Mouse (Mus musculus): ENCODE measurements around the gene Aldh18a1.
"Not testable (repeated sequence)": the region's sequence is repeated elsewhere in the genome, so short reads cannot be mapped to it uniquely, and the experiment has no call there.

Aldh18a1 gene

DNA sequence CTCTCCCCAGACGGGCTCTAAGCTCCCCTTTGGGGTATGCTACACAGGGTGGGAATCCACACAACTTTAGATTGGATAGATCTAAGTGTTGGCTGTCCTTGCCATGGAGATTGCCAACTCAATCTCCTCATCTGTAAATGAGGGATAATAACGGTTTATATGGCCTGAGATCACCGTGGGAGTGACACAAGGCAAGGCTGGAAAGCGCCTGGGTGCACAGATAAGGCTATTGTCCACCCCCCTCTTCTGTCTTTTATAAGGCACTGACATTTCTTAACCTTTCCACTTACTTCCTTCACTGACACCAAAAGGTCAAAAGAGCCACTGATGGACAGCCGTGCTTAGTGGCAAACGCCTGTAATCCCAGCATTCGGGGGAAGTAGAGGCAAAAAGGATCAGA, 1.4 kb downstream of the Aldh18a1 start:
- DNase-seq (ENCODE audit: low spot score in 2 of 2) = no peak

GRCm38 (mm10) chr19:40581662-40582061, 6.6 kb downstream of the Aldh18a1 start:
- no peak for DNase-seq (ENCODE audit: low spot score in 2 of 2)

GRCm38 (mm10) chr19:40580902-40581301, 7.4 kb downstream of the Aldh18a1 start:
- no peak for DNase-seq (ENCODE audit: low spot score in 2 of 2)

DNA sequence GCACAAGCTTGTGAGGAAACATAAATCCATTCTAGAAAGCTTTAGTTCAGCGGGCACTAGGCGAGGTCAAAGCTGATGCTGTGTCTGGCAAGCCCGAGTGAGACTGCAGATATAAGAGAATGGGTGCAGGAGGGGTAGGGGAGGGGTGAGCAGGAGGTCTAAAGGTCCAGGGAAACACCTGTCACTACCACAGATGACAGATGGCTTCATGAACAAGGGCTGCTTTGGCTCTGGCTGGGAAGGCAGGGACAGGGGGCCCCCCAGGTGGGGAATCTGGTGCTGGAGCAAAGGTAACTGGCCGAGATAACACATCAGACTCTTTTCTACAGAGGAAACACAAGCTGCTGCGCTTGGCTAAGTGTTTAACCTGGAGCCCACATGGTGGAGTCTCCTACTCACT, 12.8 kb downstream of the Aldh18a1 start:
- DNase-seq (ENCODE audit: low spot score in 2 of 2) = no peak

- DNase-seq (ENCODE audit: low spot score in 2 of 2) = no peak
Measured at GRCm38 (mm10) chr19:40570726-40571125, 17.5 kb downstream of the Aldh18a1 start.

- DNase-seq (ENCODE audit: low spot score in 2 of 2) = no peak
Measured at GRCm38 (mm10) chr19:40567616-40568015, 20.6 kb downstream of the Aldh18a1 start.

GRCm38 (mm10) chr19:40563880-40564645, 24.2 kb downstream of the Aldh18a1 start:
- DNase-seq (ENCODE audit: low spot score in 2 of 2) = no peak

DNA sequence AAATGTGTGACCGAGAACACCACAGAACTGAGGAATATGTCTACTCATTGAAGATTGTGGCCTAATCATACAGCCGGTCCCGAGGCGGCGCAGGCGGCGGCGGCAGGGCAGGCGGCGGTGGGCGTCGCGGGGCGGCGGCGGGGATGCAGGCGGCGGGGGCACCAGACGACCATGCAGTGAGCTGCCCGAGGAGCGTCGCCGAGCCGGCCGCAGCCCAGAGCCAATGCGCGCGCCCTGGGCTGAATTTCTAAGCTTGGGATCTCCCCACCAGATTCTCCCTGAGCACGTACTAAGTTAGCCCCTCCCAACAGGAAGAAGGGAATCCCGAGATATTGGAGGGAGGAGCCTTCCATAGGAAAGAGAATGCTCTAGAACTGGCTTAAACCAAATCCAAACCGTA, 26.7 kb downstream of the Aldh18a1 start:
- not testable (repeated sequence) for DNase-seq (ENCODE audit: low spot score in 2 of 2)

- no peak for DNase-seq (ENCODE audit: low spot score in 2 of 2)
Measured at GRCm38 (mm10) chr19:40556029-40556428, 32.2 kb downstream of the Aldh18a1 start.

DNA sequence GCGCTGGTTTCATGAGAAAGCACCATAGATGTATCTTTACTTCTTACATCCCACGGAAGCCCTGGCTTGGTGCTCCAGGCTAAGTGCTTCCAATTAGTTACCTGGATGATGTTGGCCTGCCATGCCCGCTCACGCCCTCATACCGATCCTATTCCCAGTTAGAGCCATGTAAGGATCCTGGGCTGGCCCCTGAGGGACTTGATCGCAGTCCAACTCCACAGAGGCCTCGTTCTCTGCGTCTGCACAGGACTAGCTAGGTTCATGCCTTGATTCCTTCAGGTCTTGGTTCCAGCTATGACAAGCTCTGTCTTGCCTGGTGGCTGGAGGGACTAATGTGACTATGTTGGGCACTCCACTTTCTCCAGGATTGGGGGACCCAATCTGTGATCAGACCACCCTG, 33.1 kb downstream of the Aldh18a1 start:
- DNase-seq (ENCODE audit: low spot score in 2 of 2) = no peak

DNA sequence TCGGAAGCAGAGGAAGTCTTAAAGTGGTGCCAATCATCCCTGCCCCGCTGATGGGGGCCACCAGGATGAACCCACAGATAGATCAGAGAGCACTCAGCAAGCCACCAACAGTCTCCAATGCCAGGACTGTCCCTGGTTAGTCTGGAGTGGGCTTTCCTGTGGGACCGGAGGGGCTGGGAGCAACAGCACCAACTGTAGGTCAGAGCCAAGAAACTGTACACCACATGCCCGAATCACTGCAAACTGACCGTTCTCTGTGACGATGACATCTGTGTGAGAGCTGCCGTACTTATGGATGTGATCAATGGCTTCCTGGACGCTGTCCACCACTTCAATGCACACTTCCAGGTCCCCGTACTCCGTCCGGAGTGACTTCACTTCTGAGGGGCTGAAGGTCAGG, 33.9 kb downstream of the Aldh18a1 start:
- DNase-seq (ENCODE audit: low spot score in 2 of 2) = no peak

GRCm38 (mm10) chr19:40553849-40554248, 34.4 kb downstream of the Aldh18a1 start:
- DNase-seq (ENCODE audit: low spot score in 2 of 2) = no peak

- no peak for DNase-seq (ENCODE audit: low spot score in 2 of 2)
Measured at GRCm38 (mm10) chr19:40553014-40553789, 35.1 kb downstream of the Aldh18a1 start.

GRCm38 (mm10) chr19:40549516-40550135, 38.6 kb downstream of the Aldh18a1 start:
- no peak for DNase-seq (ENCODE audit: low spot score in 2 of 2)

GRCm38 (mm10) chr19:40548796-40549515, 39.3 kb downstream of the Aldh18a1 start:
- DNase-seq (ENCODE audit: low spot score in 2 of 2) = no peak

GRCm38 (mm10) chr19:40548386-40548785, 39.9 kb downstream of the Aldh18a1 start:
- DNase-seq (ENCODE audit: low spot score in 2 of 2) = no peak

DNA sequence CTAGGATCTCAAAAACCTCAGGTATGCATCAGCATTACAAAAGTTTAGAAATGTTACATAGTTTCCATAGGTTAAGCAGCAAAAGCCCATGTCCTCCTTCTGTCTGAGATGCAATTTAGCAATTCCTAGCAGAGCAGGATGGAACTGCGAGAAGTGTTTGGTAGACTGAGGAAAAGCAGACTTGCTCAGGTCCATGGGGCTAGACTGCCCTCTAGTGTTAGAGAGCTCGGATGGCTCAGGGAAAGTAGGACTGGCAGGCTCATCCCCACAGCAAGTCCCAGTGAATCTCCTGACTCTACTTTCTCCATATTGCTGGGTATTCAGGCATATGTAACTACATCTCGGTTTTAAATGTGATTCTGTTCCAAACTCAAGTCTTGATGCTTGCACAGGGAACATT, 43.4 kb downstream of the Aldh18a1 start:
- DNase-seq (ENCODE audit: low spot score in 2 of 2) = peak; percentile 27 to 63

GRCm38 (mm10) chr19:40542776-40543175, 45.5 kb downstream of the Aldh18a1 start:
- DNase-seq (ENCODE audit: low spot score in 2 of 2) = no peak

GRCm38 (mm10) chr19:40536526-40536925, 51.7 kb downstream of the Aldh18a1 start:
- no peak for DNase-seq (ENCODE audit: low spot score in 2 of 2)

- no peak for DNase-seq (ENCODE audit: low spot score in 2 of 2)
Measured at GRCm38 (mm10) chr19:40532525-40532924, 55.7 kb downstream of the Aldh18a1 start.

DNA sequence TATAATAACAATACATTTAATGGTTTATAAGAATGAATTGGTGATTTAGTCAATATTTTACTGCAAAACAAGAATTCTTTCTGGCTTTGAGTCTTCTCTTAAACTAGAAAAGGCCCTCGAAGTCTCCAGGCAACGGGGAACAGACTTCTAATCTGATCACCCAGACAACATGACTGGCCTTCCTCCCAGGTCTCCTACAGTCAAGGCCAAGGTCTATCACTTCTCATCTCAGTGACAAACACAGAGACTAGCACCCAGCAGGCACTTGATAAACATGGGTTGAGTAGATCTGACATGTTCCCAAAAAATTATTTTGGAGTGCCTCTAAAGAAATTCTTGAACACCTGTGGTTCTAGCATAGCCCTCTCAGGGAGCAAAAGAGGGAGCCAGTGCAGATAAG, 57.9 kb downstream of the Aldh18a1 start:
- no peak for DNase-seq (ENCODE audit: low spot score in 2 of 2)

- no peak for DNase-seq (ENCODE audit: low spot score in 2 of 2)
Measured at GRCm38 (mm10) chr19:40528254-40528653, 60.0 kb downstream of the Aldh18a1 start.

All from frontal cortex, postnatal 25 days (tissue).